Mouse (Mus musculus) thymus, adult 2 months (tissue): ENCODE results near the gene Lpgat1.

Experiments
- CTCF ChIP-seq: fragments of 200-500 bp; IDR thresholded peaks from 2 replicates; pipeline ENCODE4 v1.5.1; 2012; ENCODE audit warnings: mild to moderate bottlenecking, control low read depth, low read length, moderate library complexity, borderline replicate concordance; ENCODE audit not compliant: control insufficient read depth, poor library complexity, insufficient read depth; ENCODE audit errors: extremely low read depth
- POLR2A ChIP-seq: fragments of 200-500 bp; IDR thresholded peaks from 2 replicates; pipeline ENCODE4 v1.6.1; 2012; ENCODE audit warnings: mild to moderate bottlenecking, low read length, control low read depth, moderate library complexity; ENCODE audit not compliant: control insufficient read depth, poor library complexity, insufficient read depth; ENCODE audit errors: extremely low read depth

- TF ChIP-seq CTCF, result no peak
- TF ChIP-seq POLR2A, result no peak
Observed at GRCm38 (mm10) chr1:191786255-191786654, 68.6 kb downstream of the Lpgat1 start.
